Mouse (Mus musculus): ENCODE data around the gene Phf14. TPM values are rescaled to one million over a fixed set of nuclear protein-coding genes. Genes with fewer than 3 reads are reported as not detected.
"Not testable (repeated sequence)": the region's sequence is repeated elsewhere in the genome, so short reads cannot be mapped to it uniquely, and the experiment has no call there.

The Phf14 gene
- 71.3 and 72.2 TPM in 2 replicates for polyA plus RNA-seq (2014; fragmentation: Nextera tagmentation; extraction: Ambion mirVana)

- H3K4me3 ChIP-seq (ENCODE audit: low read depth, low read length), result peak within 1 kb of the TSS; percentile 88
- H3K9me3 ChIP-seq (ENCODE audit: control insufficient read depth, low read length), result no peaks in the 10 kb centered on the region
- peaks cover 12% of the 10 kb centered on the region; the same call in 1 of the 2 replicates for H3K4me1 ChIP-seq (ENCODE audit: control insufficient read depth, insufficient read depth, low read length)
- H3K27ac ChIP-seq (replicated peaks; ENCODE audit: low read depth, low read length), result peak within 1 kb of the TSS; percentile 84
- DNase-seq (ENCODE audit: low spot score) (peak; percentile 96), ATAC-seq (ENCODE audit: low read depth) (peak; percentile 98)
- WGBS, result under 1% methylated on average over 57 of the region's 59 CpGs
- H3K4me2 ChIP-seq (ENCODE audit: low read depth, low read length), result peak within 1 kb of the TSS; percentile 77
- peak within 1 kb of the TSS; percentile 94 for H3K9ac ChIP-seq (ENCODE audit: low read depth, low read length)
- peaks cover 27% of the 10 kb centered on the region for H3K36me3 ChIP-seq (ENCODE audit: control insufficient read depth, insufficient read depth, low read length)
- H3K27me3 ChIP-seq (replicated peaks; ENCODE audit: control insufficient read depth, insufficient read depth, low read length), result no peaks in the 10 kb centered on the region
These were observed at the start of gene Phf14, which contains the start of gene Ndufa4 for GRCm38 (mm10) chr6:11907269-11908032. Phf14 (plus strand) TSS chr6:11907809. Ndufa4 (minus strand) TSS chr6:11907497.

GRCm38 (mm10) chr6:11875364-11875763 lies 32.2 kb upstream of the Phf14 start:
- not testable (repeated sequence) for H3K9me3 ChIP-seq (ENCODE audit: control insufficient read depth, low read length); H3K27ac ChIP-seq (replicated peaks; ENCODE audit: low read depth, low read length); H3K4me1 ChIP-seq (ENCODE audit: control insufficient read depth, insufficient read depth, low read length); ATAC-seq (ENCODE audit: low read depth); H3K4me2 ChIP-seq (ENCODE audit: low read depth, low read length); H3K27me3 ChIP-seq (replicated peaks; ENCODE audit: control insufficient read depth, insufficient read depth, low read length); H3K9ac ChIP-seq (ENCODE audit: low read depth, low read length); H3K36me3 ChIP-seq (ENCODE audit: control insufficient read depth, insufficient read depth, low read length); H3K4me3 ChIP-seq (ENCODE audit: low read depth, low read length); DNase-seq (ENCODE audit: low spot score)
- WGBS, result no CpG with 5 or more reads among the region's 2 CpGs

DNA sequence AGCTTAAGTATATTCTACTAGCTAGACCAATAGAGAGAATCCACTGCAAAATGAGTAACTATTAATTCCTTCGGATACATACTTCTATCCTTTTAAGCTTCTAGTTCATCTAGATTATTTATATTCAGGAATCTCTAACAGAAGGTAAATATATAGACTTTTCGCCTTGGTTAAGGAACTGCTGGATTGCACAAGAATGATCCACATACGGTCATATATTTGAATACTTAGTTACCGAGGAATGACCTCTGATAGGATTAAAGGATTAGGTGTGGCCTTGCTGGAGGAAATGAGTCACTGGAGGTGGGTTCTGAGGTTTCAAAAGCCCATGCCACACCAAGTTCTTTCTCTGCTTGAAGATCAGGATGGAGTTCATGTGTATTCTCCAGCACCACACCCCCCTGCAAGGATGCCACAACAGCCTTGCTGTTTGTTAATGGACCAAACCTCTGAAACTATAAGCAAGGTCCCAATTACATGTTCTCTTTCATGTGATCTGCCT lies 6.7 kb upstream of the Phf14 start:
- no peak for ATAC-seq (ENCODE audit: low read depth)
- H3K4me2 ChIP-seq (ENCODE audit: low read depth, low read length), result no peak overlapping the region
- H3K27ac ChIP-seq (replicated peaks; ENCODE audit: low read depth, low read length), result no peak overlapping the region
- H3K36me3 ChIP-seq (ENCODE audit: control insufficient read depth, insufficient read depth, low read length), result peaks cover 63% of the 10 kb centered on the region
- H3K27me3 ChIP-seq (replicated peaks; ENCODE audit: control insufficient read depth, insufficient read depth, low read length), result no peaks in the 10 kb centered on the region
- H3K9me3 ChIP-seq (ENCODE audit: control insufficient read depth, low read length), result no peaks in the 10 kb centered on the region
- H3K4me3 ChIP-seq (ENCODE audit: low read depth, low read length), result no peak overlapping the region
- no peak for DNase-seq (ENCODE audit: low spot score)
- H3K4me1 ChIP-seq (ENCODE audit: control insufficient read depth, insufficient read depth, low read length), result peaks cover 3% of the 10 kb centered on the region; the same call in 1 of the 2 replicates
- WGBS, result 83% methylated on average over 4 of the region's 4 CpGs
- no peak overlapping the region for H3K9ac ChIP-seq (ENCODE audit: low read depth, low read length)

GRCm38 (mm10) chr6:11906890-11907268 lies 730 bp upstream of the Phf14 start:
- peak overlapping the region; percentile 84 for H3K27ac ChIP-seq (replicated peaks; ENCODE audit: low read depth, low read length)
- peaks cover 12% of the 10 kb centered on the region; the same call in 1 of the 2 replicates for H3K4me1 ChIP-seq (ENCODE audit: control insufficient read depth, insufficient read depth, low read length)
- peaks cover 32% of the 10 kb centered on the region for H3K36me3 ChIP-seq (ENCODE audit: control insufficient read depth, insufficient read depth, low read length)
- ATAC-seq (ENCODE audit: low read depth) (peak; percentile 19), DNase-seq (ENCODE audit: low spot score) (peak; percentile 45)
- WGBS, result 1% methylated on average over 5 of the region's 5 CpGs
- no peaks in the 10 kb centered on the region for H3K9me3 ChIP-seq (ENCODE audit: control insufficient read depth, low read length)
- no peaks in the 10 kb centered on the region for H3K27me3 ChIP-seq (replicated peaks; ENCODE audit: control insufficient read depth, insufficient read depth, low read length)
- H3K4me3 ChIP-seq (ENCODE audit: low read depth, low read length), result peak overlapping the region; percentile 88
- H3K9ac ChIP-seq (ENCODE audit: low read depth, low read length), result peak overlapping the region; percentile 94
- H3K4me2 ChIP-seq (ENCODE audit: low read depth, low read length), result peak overlapping the region; percentile 77

GRCm38 (mm10) chr6:11908170-11908569 lies 561 bp downstream of the Phf14 start:
- Histone ChIP-seq H3K27ac (replicated peaks; ENCODE audit: low read depth, low read length) (peak overlapping the region; percentile 84), H3K9me3 (ENCODE audit: control insufficient read depth, low read length) (no peaks in the 10 kb centered on the region), H3K27me3 (replicated peaks; ENCODE audit: control insufficient read depth, insufficient read depth, low read length) (no peaks in the 10 kb centered on the region), H3K4me1 (ENCODE audit: control insufficient read depth, insufficient read depth, low read length) (peaks cover 12% of the 10 kb centered on the region; the same call in 1 of the 2 replicates), H3K4me3 (ENCODE audit: low read depth, low read length) (peak overlapping the region; percentile 88), H3K36me3 (ENCODE audit: control insufficient read depth, insufficient read depth, low read length) (peaks cover 19% of the 10 kb centered on the region), H3K4me2 (ENCODE audit: low read depth, low read length) (peak overlapping the region; percentile 77), H3K9ac (ENCODE audit: low read depth, low read length) (peak overlapping the region; percentile 94)
- DNase-seq (ENCODE audit: low spot score), result peak; percentile 17
- ATAC-seq (ENCODE audit: low read depth), result no peak
- WGBS, result 24% methylated on average over 7 of the region's 7 CpGs

DNA sequence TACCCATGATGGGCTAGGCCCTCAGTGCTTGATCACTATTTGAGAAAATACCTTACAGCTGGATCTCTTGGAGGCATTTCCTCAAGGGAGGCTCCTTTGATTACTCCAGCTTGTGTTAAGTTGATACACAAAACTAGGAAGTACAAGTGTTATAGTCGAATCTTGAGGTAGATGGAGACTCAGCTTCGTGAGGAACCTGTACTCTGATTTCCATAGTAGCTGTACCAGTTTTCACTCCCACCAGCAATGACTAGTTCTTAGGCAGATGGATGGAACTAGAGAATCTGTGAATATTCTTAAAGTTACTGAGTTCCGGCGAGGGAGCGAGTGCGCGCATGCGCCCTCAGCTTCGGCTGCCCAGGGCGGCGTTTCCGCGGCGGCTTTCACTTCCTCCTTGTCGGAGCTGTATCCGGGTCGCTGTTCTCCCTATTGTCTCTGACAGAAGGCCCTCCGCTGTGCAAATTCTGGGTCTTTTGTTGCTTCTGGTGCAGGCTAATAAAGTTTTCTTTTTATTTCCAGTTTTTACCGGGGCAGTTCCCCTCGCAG lies 18.0 kb downstream of the Phf14 start:
- peak overlapping the region; percentile 99 for H3K27ac ChIP-seq (replicated peaks; ENCODE audit: low read depth, low read length)
- peak overlapping the region; percentile 99 for H3K9ac ChIP-seq (ENCODE audit: low read depth, low read length)
- peaks cover 14% of the 10 kb centered on the region for H3K4me1 ChIP-seq (ENCODE audit: control insufficient read depth, insufficient read depth, low read length)
- ATAC-seq (ENCODE audit: low read depth) (peak; percentile 96), DNase-seq (ENCODE audit: low spot score) (peak; percentile 95)
- 2% methylated on average over 20 of the region's 20 CpGs for whole genome bisulfite sequencing
- H3K4me2 ChIP-seq (ENCODE audit: low read depth, low read length), result peak overlapping the region; percentile 57
- H3K9me3 ChIP-seq (ENCODE audit: control insufficient read depth, low read length), result no peaks in the 10 kb centered on the region
- H3K27me3 ChIP-seq (replicated peaks; ENCODE audit: control insufficient read depth, insufficient read depth, low read length), result no peaks in the 10 kb centered on the region
- H3K36me3 ChIP-seq (ENCODE audit: control insufficient read depth, insufficient read depth, low read length), result peaks cover 15% of the 10 kb centered on the region; the same call in 1 of the 2 replicates
- peak overlapping the region; percentile 81 for H3K4me3 ChIP-seq (ENCODE audit: low read depth, low read length)

DNA sequence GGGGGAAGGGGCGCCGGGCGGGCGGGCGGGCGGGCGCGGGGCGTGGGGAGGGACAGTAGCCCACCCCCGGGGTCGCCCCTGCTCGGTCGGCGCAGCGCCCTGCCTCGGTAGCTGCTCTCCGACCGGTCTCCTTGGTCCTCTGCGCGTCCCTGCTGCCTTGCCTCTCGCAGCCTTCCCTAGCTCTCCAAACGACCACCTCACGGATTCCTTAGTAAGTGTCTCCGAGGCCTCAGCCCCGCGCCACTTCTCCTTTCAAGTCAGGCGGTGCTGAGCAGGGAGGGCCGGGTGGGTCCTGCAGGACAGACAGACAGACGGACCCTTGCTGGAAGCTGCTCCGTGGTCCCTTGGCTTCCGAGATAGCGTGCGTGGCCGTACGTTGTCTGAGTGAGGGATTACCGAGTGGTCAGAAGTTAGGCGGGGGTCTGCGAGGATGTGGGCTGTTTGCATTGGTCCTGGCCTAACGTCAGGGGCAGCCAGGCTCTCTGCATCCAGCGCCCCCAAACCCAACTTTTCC lies 18.5 kb downstream of the Phf14 start:
- ATAC-seq (ENCODE audit: low read depth) (peak; percentile 82), DNase-seq (ENCODE audit: low spot score) (peak; percentile 71)
- Histone ChIP-seq H3K4me1 (ENCODE audit: control insufficient read depth, insufficient read depth, low read length) (peaks cover 14% of the 10 kb centered on the region), H3K4me2 (ENCODE audit: low read depth, low read length) (peak overlapping the region; percentile 57), H3K27me3 (replicated peaks; ENCODE audit: control insufficient read depth, insufficient read depth, low read length) (no peaks in the 10 kb centered on the region), H3K4me3 (ENCODE audit: low read depth, low read length) (peak overlapping the region; percentile 81), H3K27ac (replicated peaks; ENCODE audit: low read depth, low read length) (peak overlapping the region; percentile 99), H3K36me3 (ENCODE audit: control insufficient read depth, insufficient read depth, low read length) (peaks cover 15% of the 10 kb centered on the region; the same call in 1 of the 2 replicates), H3K9me3 (ENCODE audit: control insufficient read depth, low read length) (no peaks in the 10 kb centered on the region), H3K9ac (ENCODE audit: low read depth, low read length) (peak overlapping the region; percentile 99)
- WGBS, result under 1% methylated on average over 39 of the region's 40 CpGs

DNA sequence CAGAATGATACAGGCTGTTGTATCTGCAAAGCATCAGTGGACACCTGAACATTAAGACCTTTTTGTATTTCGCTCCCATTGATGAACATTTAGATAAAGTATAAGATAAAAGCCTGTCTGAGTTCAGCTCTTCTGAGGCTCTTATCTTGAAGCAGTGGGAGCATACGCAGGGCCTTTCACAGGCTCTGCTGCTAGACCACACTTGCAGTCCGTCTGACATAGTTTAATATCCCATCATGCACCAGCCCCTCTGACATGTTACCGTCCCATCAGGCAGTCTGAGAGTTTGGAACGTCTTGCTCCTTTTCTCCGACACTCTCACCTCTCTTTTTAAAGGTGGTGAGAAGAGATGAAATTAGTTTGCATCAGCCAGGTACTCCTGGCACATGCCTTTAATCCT lies 19.9 kb downstream of the Phf14 start:
- Histone ChIP-seq H3K4me3 (ENCODE audit: low read depth, low read length) (peak overlapping the region; percentile 81; the same call in 1 of the 2 replicates), H3K27ac (replicated peaks; ENCODE audit: low read depth, low read length) (peak overlapping the region; percentile 18; the same call in 1 of the 2 replicates), H3K9me3 (ENCODE audit: control insufficient read depth, low read length) (no peaks in the 10 kb centered on the region), H3K4me1 (ENCODE audit: control insufficient read depth, insufficient read depth, low read length) (peaks cover 14% of the 10 kb centered on the region), H3K27me3 (replicated peaks; ENCODE audit: control insufficient read depth, insufficient read depth, low read length) (no peaks in the 10 kb centered on the region), H3K9ac (ENCODE audit: low read depth, low read length) (peak overlapping the region; percentile 99; the same call in 1 of the 2 replicates), H3K36me3 (ENCODE audit: control insufficient read depth, insufficient read depth, low read length) (peaks cover 15% of the 10 kb centered on the region; the same call in 1 of the 2 replicates), H3K4me2 (ENCODE audit: low read depth, low read length) (peak overlapping the region; percentile 57)
- 77% methylated on average over 6 of the region's 6 CpGs for WGBS
- no peak for ATAC-seq (ENCODE audit: low read depth)
- DNase-seq (ENCODE audit: low spot score), result no peak
